Mouse (Mus musculus) intestine, embryonic 15.5 days (tissue): Measurements from ENCODE around the gene Srrm1. TPM values are rescaled to one million over a fixed set of nuclear protein-coding genes. Genes with fewer than 3 reads are reported as not detected.
"Not testable (repeated sequence)": the region's sequence is repeated elsewhere in the genome, so short reads cannot be mapped to it uniquely, and the experiment has no call there.

Experiments used
- ATAC-seq: fragments of 200-750 bp; cut with Nextera tagmentation; 2 replicates; pipeline ENCODE4 v1.8.0; 2017; ENCODE audit warnings: moderate TSS enrichment, moderate library complexity
- H3K27ac ChIP-seq: fragments of 300-500 bp; sonication (generic); 2 replicates; pipeline ENCODE4 v1.5.1; 2015; ENCODE audit warnings: mild to moderate bottlenecking, inconsistent platforms
- H3K27me3 ChIP-seq: fragments of 300-500 bp; sonication (generic); replicated peaks from 2 replicates; pipeline ENCODE4 v1.6.1; 2015; ENCODE audit warnings: inconsistent platforms
- H3K36me3 ChIP-seq: fragments of 300-500 bp; sonication (generic); 2 replicates; pipeline ENCODE4 v1.6.1; 2015; ENCODE audit warnings: inconsistent platforms
- H3K4me1 ChIP-seq: fragments of 300-500 bp; sonication (generic); replicated peaks from 2 replicates; pipeline ENCODE4 v1.6.1; 2015; ENCODE audit warnings: inconsistent platforms
- H3K4me2 ChIP-seq: fragments of 300-500 bp; sonication (generic); replicated peaks from 2 replicates; pipeline ENCODE4 v1.6.1; 2015; ENCODE audit warnings: mild to moderate bottlenecking, inconsistent platforms
- H3K4me3 ChIP-seq: fragments of 300-500 bp; sonication (generic); replicated peaks from 2 replicates; pipeline ENCODE4 v1.5.1; 2015; ENCODE audit warnings: inconsistent platforms
- H3K9ac ChIP-seq: fragments of 300-500 bp; sonication (generic); 2 replicates; pipeline ENCODE4 v1.6.1; 2015; ENCODE audit warnings: inconsistent platforms
- H3K9me3 ChIP-seq: fragments of 300-500 bp; sonication (generic); 2 replicates; pipeline ENCODE4 v1.6.1; 2016; ENCODE audit warnings: inconsistent platforms
- WGBS: fragments of 180-500 bp; shearing (Covaris S2); methylation state at CpG from one replicate; pipeline ENCODE4 v1.1.7; 2015; 5-methylcytosine and 5-hydroxymethylcytosine counted together
- polyA plus RNA-seq: library from polyadenylated mRNA; unstranded; fragments of >200 nt; fragmentation: Nextera tagmentation; extraction: Ambion mirVana; gene quantifications from 2 replicates; pipeline ENCODE4 v1.2.1, GENCODE M21; 2015

Srrm1 gene
- polyA plus RNA-seq, 1 experiment from 2014 or later, result 248 TPM

DNA sequence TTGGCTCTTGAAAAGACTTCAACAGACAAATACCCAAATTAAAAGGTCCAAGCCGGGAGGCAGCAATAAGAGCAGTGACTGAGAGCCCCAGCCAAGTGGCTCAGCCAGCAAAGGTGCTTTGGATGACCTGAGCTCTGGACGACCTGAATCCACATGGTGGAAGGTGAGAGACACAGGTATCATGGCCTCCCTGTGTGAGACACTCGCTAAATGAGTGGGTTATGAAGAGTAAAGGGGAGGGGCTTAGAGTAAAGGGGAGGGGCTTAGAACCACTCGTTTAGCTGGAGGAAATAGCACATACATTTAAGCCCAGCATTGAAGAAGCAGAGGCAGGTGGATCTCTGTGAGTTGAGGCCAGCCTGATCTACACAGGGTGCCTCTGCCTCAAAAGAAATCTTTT is 69.7 kb downstream of the Srrm1 start:
- ATAC-seq, result no peak
- H3K4me3 ChIP-seq, result no peak overlapping the region
- WGBS, result 74% methylated on average over 4 of the region's 4 CpGs
- H3K4me2 ChIP-seq, result no peak overlapping the region
- no peak overlapping the region for H3K9ac ChIP-seq
- no peaks in the 10 kb centered on the region for H3K27me3 ChIP-seq
- H3K27ac ChIP-seq, result no peak overlapping the region
- peaks cover 24% of the 10 kb centered on the region for H3K4me1 ChIP-seq
- H3K36me3 ChIP-seq, result no peaks in the 10 kb centered on the region
- no peaks in the 10 kb centered on the region for H3K9me3 ChIP-seq

DNA sequence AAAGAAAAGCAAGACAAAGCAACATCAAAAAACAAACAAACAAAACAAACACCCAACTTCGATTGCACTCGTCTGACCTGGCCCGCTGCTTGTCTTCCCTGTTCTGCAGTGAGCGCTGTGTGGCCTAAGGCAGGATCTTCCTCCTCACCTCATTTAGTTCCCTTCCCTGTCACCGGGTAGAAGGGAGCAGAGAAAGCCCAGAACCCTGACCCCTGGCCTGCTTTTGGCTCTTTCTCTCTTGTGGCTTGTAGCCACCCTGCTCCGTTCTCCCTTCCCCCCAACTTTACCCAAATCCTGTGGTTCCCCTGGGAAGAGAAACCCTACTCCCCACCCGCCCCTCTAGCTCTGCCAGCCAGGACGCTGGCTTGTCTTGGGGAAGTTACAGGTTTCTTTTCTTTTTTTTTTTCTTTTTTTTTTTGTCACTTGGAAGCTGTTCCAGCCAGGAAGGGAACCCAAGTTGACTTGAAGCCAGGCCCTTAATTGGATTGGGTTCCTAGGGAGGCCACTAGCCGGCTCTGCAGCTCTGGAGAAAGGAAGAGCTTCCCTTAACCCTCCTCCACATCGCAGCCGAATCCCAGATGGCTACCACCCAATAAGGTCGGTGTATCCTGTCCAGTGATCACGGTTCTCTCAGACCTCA is 70.3 kb downstream of the Srrm1 start:
- Histone ChIP-seq H3K36me3 (no peaks in the 10 kb centered on the region), H3K4me2 (no peak overlapping the region), H3K27ac (no peak overlapping the region), H3K9me3 (no peaks in the 10 kb centered on the region), H3K27me3 (no peaks in the 10 kb centered on the region), H3K9ac (no peak overlapping the region), H3K4me3 (no peak overlapping the region), H3K4me1 (peaks cover 22% of the 10 kb centered on the region)
- no peak for ATAC-seq
- WGBS, result 57% methylated on average over 13 of the region's 13 CpGs

DNA sequence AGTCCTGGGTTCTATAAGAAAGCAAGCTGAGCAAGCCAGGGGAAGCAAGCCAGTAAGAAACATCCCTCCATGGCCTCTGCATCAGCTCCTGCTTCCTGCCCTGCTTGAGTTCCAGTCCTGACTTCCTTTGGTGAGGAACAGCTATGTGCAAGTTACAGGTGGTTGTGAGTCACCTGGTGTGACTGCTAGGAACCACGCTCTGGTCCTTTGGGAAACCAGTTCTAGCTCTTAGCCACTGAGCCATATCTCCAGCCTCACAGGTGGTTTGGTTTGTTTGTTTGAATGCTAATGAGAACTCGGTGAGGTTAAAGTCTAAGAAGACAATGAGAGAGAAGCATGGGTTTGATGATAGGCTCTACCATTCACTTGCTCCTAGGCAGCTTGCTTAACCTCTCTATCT is 73.1 kb downstream of the Srrm1 start:
- whole genome bisulfite sequencing, result 68% methylated on average over 2 of the region's 2 CpGs
- H3K4me3 ChIP-seq, ATAC-seq, H3K4me2 ChIP-seq, H3K9ac ChIP-seq, H3K27ac ChIP-seq, H3K9me3 ChIP-seq, H3K36me3 ChIP-seq, H3K4me1 ChIP-seq, H3K27me3 ChIP-seq: not testable (repeated sequence)

DNA sequence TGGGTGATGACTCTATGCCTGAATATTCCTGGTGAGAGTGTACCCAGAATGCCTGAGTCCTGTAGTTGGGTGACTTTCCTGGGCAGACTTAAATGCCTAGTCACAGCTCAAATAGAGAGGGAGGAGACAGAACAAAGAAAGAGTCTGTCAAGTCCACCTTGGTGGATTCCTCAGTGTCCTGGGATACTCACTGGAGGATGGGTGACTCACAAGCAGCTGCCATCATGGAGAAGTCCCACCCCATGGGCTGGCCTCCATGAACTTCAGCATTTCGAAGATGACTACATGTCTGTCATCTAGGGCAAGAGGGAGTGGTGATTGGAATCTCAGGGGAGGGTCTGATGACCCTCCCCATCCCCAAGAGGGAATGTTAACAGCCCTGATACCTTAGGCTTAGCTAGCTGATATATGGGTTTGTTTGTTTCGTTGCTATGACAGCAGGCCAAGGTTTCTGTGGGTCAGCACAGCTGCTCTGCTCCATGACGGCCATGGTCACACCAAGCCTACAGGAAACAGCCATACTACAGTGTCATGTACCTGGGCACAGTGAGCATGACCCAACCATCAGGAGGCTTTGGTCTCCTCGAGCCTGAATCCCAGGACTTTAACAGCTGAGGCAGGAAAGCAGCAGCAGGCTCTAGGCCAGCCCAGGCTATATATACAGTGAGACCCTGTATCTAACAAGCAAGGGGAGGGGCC is 76.3 kb downstream of the Srrm1 start:
- WGBS, result 31% methylated on average over 4 of the region's 4 CpGs

DNA sequence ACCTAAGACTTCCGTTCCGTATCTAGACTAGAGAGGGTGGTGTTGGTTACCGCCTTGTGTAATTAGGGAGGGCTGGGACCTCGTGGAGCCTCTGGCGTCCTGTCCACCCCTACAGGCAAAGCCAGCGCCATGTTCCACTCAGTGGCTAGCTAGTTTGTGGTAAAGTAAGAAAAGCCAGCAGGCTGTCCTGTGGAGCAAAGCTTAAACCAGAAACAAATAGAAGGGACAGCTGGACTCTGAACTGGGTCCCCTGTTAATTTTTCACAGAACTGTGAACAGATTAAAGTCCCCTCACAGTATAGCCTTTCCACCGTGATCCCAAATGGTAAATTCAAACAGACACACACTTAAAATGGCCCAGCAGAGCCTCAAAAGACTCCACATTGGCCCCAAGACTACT is 78.4 kb downstream of the Srrm1 start:
- peaks cover 26% of the 10 kb centered on the region for H3K4me1 ChIP-seq
- 0 out of 2 replicates have a peak overlapping the region, but pooled peaks have one; percentile 6 for H3K4me2 ChIP-seq
- H3K27ac ChIP-seq, result peak overlapping the region; percentile 77
- H3K36me3 ChIP-seq, result no peaks in the 10 kb centered on the region
- no peak for ATAC-seq
- 67% methylated on average over 7 of the region's 7 CpGs for WGBS
- no peak overlapping the region for H3K9ac ChIP-seq
- H3K27me3 ChIP-seq, result no peaks in the 10 kb centered on the region
- H3K9me3 ChIP-seq, result no peaks in the 10 kb centered on the region
- no peak overlapping the region for H3K4me3 ChIP-seq

More for the DNA sequence above, 76.3 kb downstream of the Srrm1 start:
- H3K9ac ChIP-seq, result no peak overlapping the region
- H3K27me3 ChIP-seq, result no peaks in the 10 kb centered on the region
- H3K27ac ChIP-seq, result no peak overlapping the region
- no peak overlapping the region for H3K4me3 ChIP-seq
- H3K9me3 ChIP-seq, result no peaks in the 10 kb centered on the region
- H3K36me3 ChIP-seq, result no peaks in the 10 kb centered on the region
- no peak for ATAC-seq
- H3K4me1 ChIP-seq, result peaks cover 16% of the 10 kb centered on the region; the same call in 1 of the 2 replicates
- H3K4me2 ChIP-seq, result no peak overlapping the region

DNA sequence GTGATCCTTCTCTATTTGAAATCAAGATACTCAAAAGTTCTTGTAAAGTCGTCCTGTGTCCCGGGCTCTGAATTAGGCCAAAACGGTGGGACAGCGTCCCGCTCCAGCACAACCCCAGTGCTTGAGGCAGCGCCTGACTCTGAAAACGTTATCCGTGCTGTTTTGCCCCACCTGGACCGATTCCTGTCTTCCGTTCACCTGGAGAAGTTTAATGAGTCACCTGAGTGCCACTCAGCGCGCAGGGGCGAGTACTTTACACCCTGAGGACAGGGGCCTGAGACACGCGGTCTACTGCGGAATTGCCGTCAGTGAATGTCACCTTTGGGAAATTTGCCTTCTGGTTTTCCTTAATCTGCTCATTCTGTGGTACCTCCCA is 79.8 kb downstream of the Srrm1 start:
- Histone ChIP-seq H3K27ac (peak overlapping the region; percentile 60; the same call in 1 of the 2 replicates), H3K36me3 (no peaks in the 10 kb centered on the region), H3K9me3 (no peaks in the 10 kb centered on the region), H3K4me3 (peak overlapping the region; percentile 32), H3K4me2 (peak overlapping the region; percentile 60), H3K27me3 (no peaks in the 10 kb centered on the region), H3K4me1 (peaks cover 36% of the 10 kb centered on the region), H3K9ac (peak overlapping the region; percentile 48)
- WGBS, result 5% methylated on average over 17 of the region's 17 CpGs
- ATAC-seq, result peak; percentile 34

DNA sequence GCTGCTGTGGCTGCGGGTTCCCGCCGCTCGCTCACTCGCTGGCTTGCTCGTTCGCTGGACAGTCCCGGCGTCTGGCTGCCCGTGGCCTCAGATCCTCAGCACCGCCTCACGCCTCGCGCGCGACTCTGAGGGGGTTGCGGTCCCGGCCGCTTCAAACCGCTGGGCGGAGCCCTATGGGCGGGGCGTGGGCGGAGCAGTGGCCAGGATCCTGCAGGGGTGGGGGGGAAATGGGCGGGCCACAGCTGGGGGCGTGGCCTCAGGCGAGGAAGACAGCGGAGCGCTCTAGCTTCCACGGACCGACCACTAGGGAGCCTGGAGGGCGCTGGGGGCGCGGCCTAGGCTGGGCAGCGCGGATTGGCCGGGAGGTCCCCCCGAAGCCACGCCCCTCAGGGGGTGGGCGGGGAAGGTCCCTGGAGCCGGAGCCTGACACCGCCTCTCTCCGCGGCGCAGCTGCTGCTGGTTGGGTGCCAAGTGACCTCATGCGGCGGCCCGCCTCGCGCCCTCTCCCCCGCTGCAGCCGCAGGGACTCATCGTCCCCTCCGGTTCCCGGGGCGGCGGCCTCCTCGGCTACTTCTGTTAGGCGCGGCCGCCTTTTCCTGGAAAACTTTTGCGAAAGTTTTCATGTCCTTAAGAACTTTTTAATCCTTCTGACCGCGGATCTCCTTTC is 80.3 kb downstream of the Srrm1 start, which contains the start of gene Clic4:
Gene Clic4, minus strand, starts transcription at position 175 of the 667 bp plus-strand sequence.
- Histone ChIP-seq H3K36me3 (no peaks in the 10 kb centered on the region), H3K9me3 (no peaks in the 10 kb centered on the region), H3K4me3 (peak within 1 kb of the TSS; percentile 93), H3K9ac (peak within 1 kb of the TSS; percentile 92), H3K4me2 (peak within 1 kb of the TSS; percentile 62), H3K27me3 (no peaks in the 10 kb centered on the region), H3K4me1 (peaks cover 39% of the 10 kb centered on the region), H3K27ac (peak within 1 kb of the TSS; percentile 97)
- peak; percentile 98 for ATAC-seq
- under 1% methylated on average over 63 of the region's 64 CpGs for WGBS

DNA sequence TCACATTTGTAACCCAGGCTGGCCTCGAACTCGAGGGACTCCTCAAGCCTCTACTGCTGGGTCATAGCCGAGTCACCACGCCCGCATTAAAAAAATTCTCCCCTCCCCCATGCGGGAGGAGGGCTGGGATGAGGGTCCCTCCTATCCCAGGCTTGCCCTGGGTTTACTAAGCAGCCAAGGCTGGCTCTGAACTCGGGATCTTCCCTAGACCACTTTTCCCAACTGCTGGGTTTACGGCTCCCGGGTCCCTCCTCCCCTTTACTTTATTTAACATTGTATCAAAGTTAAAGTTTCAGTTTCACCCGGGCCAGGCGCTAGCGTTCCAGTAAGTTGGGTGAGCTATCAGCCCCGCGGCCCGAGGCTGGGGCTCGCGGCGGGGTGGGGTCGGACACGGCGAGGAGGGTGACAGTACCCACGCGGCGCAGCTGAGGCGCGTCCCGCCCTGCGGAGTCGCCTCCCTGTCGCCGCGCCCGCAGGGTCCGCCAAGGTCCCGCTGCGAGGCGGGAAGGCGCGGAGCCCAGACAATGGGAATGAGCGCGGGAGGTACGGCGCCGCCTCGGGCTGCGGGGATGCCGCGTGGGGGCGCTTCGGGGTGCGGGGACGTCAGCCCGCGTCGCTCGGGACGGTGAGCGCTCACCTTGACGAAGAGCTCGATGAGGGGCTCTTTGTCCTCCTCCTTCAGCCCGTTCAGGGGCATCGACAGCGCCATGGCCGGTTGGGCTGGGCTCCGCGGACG is 81.1 kb downstream of the Srrm1 start:
- peaks cover 39% of the 10 kb centered on the region for H3K4me1 ChIP-seq
- peak overlapping the region; percentile 93 for H3K4me3 ChIP-seq
- under 1% methylated on average over 65 of the region's 67 CpGs for WGBS
- H3K27ac ChIP-seq, result peak overlapping the region; percentile 97
- H3K9ac ChIP-seq, result peak overlapping the region; percentile 92
- peak; percentile 23; the same call in 1 of the 2 replicates for ATAC-seq
- no peaks in the 10 kb centered on the region for H3K9me3 ChIP-seq
- no peaks in the 10 kb centered on the region for H3K27me3 ChIP-seq
- H3K36me3 ChIP-seq, result no peaks in the 10 kb centered on the region
- peak overlapping the region; percentile 62 for H3K4me2 ChIP-seq

DNA sequence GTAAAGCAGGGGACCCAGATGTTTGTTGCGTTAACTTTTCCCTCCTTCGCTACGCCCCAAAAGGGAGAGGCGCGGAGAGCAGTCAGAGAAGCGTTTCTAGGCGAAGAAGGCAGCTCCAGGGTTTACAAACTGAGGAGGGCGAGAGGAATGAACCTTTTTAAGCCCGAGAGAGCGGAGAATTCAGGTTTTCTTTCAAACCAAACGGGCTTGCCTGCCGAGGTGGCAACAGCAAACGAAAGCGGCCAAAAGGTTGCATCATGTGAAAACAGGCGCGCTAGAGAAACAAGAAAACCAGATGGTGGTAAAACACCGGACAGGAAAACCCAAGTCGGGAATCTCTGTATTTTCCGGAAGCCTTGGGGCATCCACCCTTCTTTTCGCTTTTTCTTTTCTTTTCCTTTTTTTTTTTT is 81.7 kb downstream of the Srrm1 start:
- ATAC-seq, result no peak
- 3% methylated on average over 20 of the region's 20 CpGs for WGBS
- H3K4me1 ChIP-seq, result peaks cover 43% of the 10 kb centered on the region

More for the DNA sequence above, 81.7 kb downstream of the Srrm1 start:
- Histone ChIP-seq H3K9me3 (no peaks in the 10 kb centered on the region), H3K27me3 (no peaks in the 10 kb centered on the region), H3K36me3 (no peaks in the 10 kb centered on the region), H3K27ac (peak overlapping the region; percentile 97), H3K4me2 (peak overlapping the region; percentile 62), H3K4me3 (peak overlapping the region; percentile 93), H3K9ac (peak overlapping the region; percentile 92)

Other genes starting within 250 kb of the Srrm1 start
- 0.24 and 0.26 TPM in 2 replicates for gene Runx3, start 232.7 kb downstream of the Srrm1 start, polyA plus RNA-seq
- gene Clic4, start 80.5 kb downstream of the Srrm1 start, polyA plus RNA-seq, result 126 and 135 TPM in 2 replicates
- 7.4 and 7.7 TPM in 2 replicates for gene Ncmap, start 44.9 kb upstream of the Srrm1 start, polyA plus RNA-seq
- 14.9 and 17.9 TPM in 2 replicates for gene Rcan3, start 80.5 kb upstream of the Srrm1 start, polyA plus RNA-seq
- gene Stpg1, start 141.5 kb upstream of the Srrm1 start, polyA plus RNA-seq, result 0.24 and 0.30 TPM in 2 replicates
- gene Nipal3, start 141.7 kb upstream of the Srrm1 start, polyA plus RNA-seq, result 6.4 and 6.9 TPM in 2 replicates
- 4.3 and 4.4 TPM in 2 replicates for gene Grhl3, start 220.3 kb upstream of the Srrm1 start, polyA plus RNA-seq